Mouse (Mus musculus) ES-E14 (cell line): ENCODE results near the gene Dpp6.

Experiments used
- HCFC1 ChIP-seq: IDR thresholded peaks from 2 replicates; pipeline ENCODE4 v1.6.1; 2012; ENCODE audit warnings: low read length, inconsistent platforms, borderline replicate concordance; ENCODE audit not compliant: insufficient read depth
- ZC3H11A ChIP-seq: IDR thresholded peaks from 2 replicates; pipeline ENCODE4 v1.6.1; 2012; ENCODE audit warnings: low read depth, mild to moderate bottlenecking, inconsistent platforms, low read length, borderline replicate concordance
- ZNF384 ChIP-seq: IDR thresholded peaks from 2 replicates; pipeline ENCODE4 v1.6.1; 2012; ENCODE audit warnings: low read depth, low read length, inconsistent platforms

DNA sequence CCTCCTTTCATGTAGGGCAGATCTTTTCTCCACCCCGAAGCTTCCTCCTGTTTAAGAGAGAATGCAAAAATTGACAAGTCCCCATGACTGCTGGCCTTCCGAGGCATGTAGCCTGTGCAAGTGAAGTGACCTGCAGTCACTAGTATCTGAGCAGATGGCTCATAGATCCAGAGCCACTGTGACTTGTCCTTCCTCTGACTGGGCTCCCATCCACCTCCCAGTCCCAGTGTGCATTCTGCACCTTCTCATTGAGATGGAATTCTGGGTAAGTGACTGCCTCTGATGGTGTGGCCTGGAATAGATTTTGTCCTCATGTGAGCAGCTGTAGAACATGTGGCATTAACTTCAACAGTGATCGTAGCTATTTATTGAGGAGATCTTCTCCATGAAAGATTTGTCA, 430.8 kb downstream of the Dpp6 start:
- TF ChIP-seq ZNF384 (no peak), HCFC1 (no peak), ZC3H11A (no peak)
